Mouse (Mus musculus): Measurements from ENCODE around the gene Tnfsf9. TPM values are rescaled to one million over a fixed set of nuclear protein-coding genes. Genes with fewer than 3 reads are reported as not detected.

The Tnfsf9 gene
- 3.1 and 8.1 TPM in 2 replicates for total RNA-seq (2014; rRNA removed)
- polyA plus RNA-seq (2015; fragmentation: Nextera tagmentation; extraction: Ambion mirVana) = 4.3 and 4.7 TPM in 2 replicates

DNA sequence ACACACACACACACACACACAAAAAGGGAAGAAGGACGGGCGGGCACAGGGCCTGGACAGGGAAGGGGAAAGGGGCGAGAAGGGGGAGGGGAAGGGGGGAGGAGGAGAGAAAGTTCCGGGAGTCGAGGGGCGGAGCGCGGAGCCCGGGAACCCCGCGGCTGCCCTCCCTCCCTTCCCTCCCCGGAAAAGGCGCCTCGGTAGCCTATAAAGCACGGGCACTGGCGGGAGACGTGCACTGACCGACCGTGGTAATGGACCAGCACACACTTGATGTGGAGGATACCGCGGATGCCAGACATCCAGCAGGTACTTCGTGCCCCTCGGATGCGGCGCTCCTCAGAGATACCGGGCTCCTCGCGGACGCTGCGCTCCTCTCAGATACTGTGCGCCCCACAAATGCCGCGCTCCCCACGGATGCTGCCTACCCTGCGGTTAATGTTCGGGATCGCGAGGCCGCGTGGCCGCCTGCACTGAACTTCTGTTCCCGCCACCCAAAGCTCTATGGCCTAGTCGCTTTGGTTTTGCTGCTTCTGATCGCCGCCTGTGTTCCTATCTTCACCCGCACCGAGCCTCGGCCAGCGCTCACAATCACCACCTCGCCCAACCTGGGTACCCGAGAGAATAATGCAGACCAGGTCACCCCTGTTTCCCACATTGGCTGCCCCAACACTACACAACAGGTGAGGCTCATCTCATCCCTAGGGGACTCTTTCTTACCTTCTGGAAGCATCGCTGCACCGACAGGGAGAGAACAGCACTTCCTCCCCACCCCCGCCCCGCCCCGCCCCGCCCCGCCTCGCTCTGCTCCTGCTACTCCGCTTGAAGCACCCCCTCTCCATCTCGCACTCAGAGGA, at the start of gene Tnfsf9:
TSS of gene Tnfsf9 (plus strand) at position 145 of the 854 bp plus-strand sequence.
- Histone ChIP-seq H3K9ac (replicated peaks; ENCODE audit: low read length) (peak within 1 kb of the TSS; percentile 54), H3K4me3 (ENCODE audit: low read length) (peak within 1 kb of the TSS; percentile 69), H3K27ac (peak within 1 kb of the TSS; percentile 11; the same call in 1 of the 2 replicates), H3K4me1 (ENCODE audit: insufficient read depth, low read length) (0 out of 2 replicates have a peak, but pooled peaks cover 4% of the 10 kb centered on the region), H3K27me3 (ENCODE audit: insufficient read depth, low read length) (no peaks in the 10 kb centered on the region), H3K9me3 (ENCODE audit: low read length) (no peaks in the 10 kb centered on the region), H3K36me3 (ENCODE audit: insufficient read depth, low read length) (no peaks in the 10 kb centered on the region), H3K4me2 (ENCODE audit: low read depth, low read length) (peak within 1 kb of the TSS; percentile 76)
- TF ChIP-seq CTCF (IDR thresholded peaks at IDR 0.05; ENCODE audit: low read depth) = no peak
- DNase-seq (ENCODE audit: low spot score) = peak; percentile 64
- 1% methylated on average over 53 of the region's 61 CpGs for WGBS
- ATAC-seq = peak; percentile 82

DNA sequence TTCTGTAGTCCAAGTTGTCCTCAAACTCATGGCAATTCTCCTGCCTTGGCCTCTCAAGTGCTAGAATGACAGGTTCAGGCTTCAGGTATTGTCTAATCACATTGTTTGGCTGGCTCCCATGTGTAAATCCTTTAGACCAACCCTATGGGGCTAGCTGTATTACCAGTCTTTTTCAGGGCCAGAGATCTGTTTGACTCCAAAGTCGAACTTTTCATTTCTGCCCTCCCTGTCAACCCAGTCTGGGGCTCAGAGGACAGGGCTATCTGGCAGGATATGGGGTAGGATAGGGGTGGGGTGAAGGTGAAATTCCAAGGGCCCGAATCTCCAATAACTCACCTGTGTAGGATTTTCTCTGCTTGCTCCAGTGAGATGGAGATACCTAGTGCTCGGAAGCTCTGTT, 48.9 kb upstream of the Tnfsf9 start:
- Histone ChIP-seq H3K4me3 (ENCODE audit: low read length) (no peak overlapping the region), H3K36me3 (ENCODE audit: insufficient read depth, low read length) (peaks cover 25% of the 10 kb centered on the region; the same call in 1 of the 2 replicates), H3K9me3 (ENCODE audit: low read length) (no peaks in the 10 kb centered on the region), H3K27ac (no peak overlapping the region), H3K27me3 (ENCODE audit: insufficient read depth, low read length) (no peaks in the 10 kb centered on the region), H3K9ac (replicated peaks; ENCODE audit: low read length) (no peak overlapping the region), H3K4me2 (ENCODE audit: low read depth, low read length) (no peak overlapping the region), H3K4me1 (ENCODE audit: insufficient read depth, low read length) (0 out of 2 replicates have a peak, but pooled peaks cover 3% of the 10 kb centered on the region)
- ATAC-seq (no peak), DNase-seq (ENCODE audit: low spot score) (no peak)
- no peak for TF ChIP-seq CTCF (IDR thresholded peaks at IDR 0.05; ENCODE audit: low read depth)
- WGBS = 85% methylated on average over 3 of the region's 3 CpGs

DNA sequence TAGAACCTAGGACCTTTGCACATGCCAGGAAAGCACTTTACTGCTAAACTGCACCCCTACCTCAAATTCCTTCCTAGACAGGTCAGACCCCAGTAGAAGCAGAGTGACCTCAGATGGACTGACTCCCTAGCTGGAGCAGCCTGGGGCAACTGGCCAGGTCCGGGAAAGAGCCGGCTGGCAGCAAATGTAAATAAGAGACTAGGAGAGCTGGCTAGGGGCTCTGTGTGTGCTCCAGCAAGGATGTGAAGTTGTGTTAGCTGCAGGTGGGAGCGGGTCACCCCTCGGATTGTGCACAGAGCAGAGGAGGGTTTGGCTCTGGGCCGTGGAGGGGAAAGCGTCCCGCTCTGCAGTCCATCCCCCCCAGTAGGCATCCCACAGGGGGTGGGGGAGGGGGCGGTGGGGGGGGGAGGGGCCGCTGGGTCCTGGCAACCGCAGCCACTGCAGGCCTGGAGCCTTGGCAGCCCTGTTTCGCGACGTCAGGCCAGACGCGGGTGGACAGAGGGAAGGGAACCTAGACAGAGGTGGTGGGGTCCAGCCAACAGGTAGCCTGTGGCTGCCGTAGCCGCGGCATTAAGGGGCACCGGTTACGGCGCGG, 46.1 kb upstream of the Tnfsf9 start, which contains the start of gene Crb3:
TSS of gene Crb3 (plus strand) at position 215 of the 595 bp plus-strand sequence.
- no peak for TF ChIP-seq CTCF (IDR thresholded peaks at IDR 0.05; ENCODE audit: low read depth)
- peaks cover 11% of the 10 kb centered on the region; the same call in 1 of the 2 replicates for H3K36me3 ChIP-seq (ENCODE audit: insufficient read depth, low read length)
- DNase-seq (ENCODE audit: low spot score) (peak; percentile 40), ATAC-seq (peak; percentile 4; the same call in 1 of the 2 replicates)
- H3K4me2 ChIP-seq (ENCODE audit: low read depth, low read length) = peak within 1 kb of the TSS; percentile 66
- peak within 1 kb of the TSS; percentile 91 for H3K4me3 ChIP-seq (ENCODE audit: low read length)
- 0% methylated on average over 12 of the region's 22 CpGs for WGBS
- H3K4me1 ChIP-seq (ENCODE audit: insufficient read depth, low read length) = peaks cover 8% of the 10 kb centered on the region; the same call in 1 of the 2 replicates
- H3K9ac ChIP-seq (replicated peaks; ENCODE audit: low read length) = peak within 1 kb of the TSS; percentile 85
- H3K9me3 ChIP-seq (ENCODE audit: low read length) = no peaks in the 10 kb centered on the region
- H3K27ac ChIP-seq = peak within 1 kb of the TSS; percentile 87
- H3K27me3 ChIP-seq (ENCODE audit: insufficient read depth, low read length) = peaks cover 12% of the 10 kb centered on the region

DNA sequence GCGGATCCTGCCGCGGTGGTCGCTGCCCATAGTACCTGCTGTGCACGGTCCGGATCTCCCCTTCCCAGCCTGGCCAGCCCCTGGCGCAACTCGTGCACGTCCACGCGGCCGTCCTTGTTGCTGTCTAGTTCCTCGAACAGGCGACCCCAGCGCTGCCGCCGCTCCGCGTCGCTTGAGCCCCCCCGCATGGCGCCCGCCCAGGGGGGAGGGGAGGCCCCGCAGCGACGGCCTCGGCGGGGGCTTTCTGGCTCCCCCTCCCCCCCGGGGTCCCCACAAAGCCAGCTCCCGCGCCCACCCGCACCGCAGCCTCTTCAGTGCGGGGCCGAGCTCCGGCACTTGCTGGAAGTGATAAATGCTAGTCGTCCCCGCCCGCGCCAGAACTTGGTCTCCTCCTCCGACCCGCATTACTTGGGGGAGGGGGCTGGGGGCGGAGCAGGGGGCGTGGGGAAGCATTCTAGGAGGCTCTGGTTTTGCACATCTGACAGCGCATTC, 45.6 kb upstream of the Tnfsf9 start, which contains the start of gene Slc25a23:
TSS of gene Slc25a23 (minus strand) at position 378 of the 492 bp plus-strand sequence.
- no peak for TF ChIP-seq CTCF (IDR thresholded peaks at IDR 0.05; ENCODE audit: low read depth)
- Histone ChIP-seq H3K4me1 (ENCODE audit: insufficient read depth, low read length) (peaks cover 8% of the 10 kb centered on the region; the same call in 1 of the 2 replicates), H3K36me3 (ENCODE audit: insufficient read depth, low read length) (peaks cover 7% of the 10 kb centered on the region; the same call in 1 of the 2 replicates), H3K4me2 (ENCODE audit: low read depth, low read length) (peak within 1 kb of the TSS; percentile 66), H3K9me3 (ENCODE audit: low read length) (no peaks in the 10 kb centered on the region), H3K9ac (replicated peaks; ENCODE audit: low read length) (peak within 1 kb of the TSS; percentile 85), H3K27ac (peak within 1 kb of the TSS; percentile 87), H3K27me3 (ENCODE audit: insufficient read depth, low read length) (peaks cover 12% of the 10 kb centered on the region), H3K4me3 (ENCODE audit: low read length) (peak within 1 kb of the TSS; percentile 91)
- 3% methylated on average over 42 of the region's 45 CpGs for WGBS
- ATAC-seq (peak; percentile 76), DNase-seq (ENCODE audit: low spot score) (peak; percentile 93)

DNA sequence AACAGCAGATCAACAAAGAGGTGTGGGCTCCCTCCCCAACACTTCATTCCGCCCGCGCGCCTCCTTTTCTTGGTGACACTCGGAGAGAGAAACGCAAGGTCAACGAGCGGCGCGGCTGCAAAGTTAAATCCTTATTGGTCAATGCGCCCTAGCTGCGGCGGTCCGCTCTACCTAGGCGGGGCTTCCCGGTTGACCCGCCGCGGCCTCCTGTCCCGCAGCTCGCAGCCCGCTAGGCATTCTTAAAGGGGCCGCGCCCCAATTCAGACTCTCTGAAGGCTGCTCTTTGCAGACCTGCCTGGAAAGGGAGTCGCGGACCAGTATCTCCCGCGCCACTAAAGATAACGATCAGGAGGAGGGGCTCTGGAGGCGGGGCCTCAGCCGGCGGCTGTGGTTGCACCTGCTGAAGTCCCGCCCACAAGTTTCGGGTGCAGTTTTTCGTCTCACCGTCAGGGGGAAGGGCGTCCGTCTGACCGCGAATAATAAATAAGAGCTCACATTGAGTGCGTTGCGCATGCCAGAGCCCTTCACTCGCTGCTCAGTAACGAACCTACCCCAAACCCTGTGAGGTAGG, 44.8 kb upstream of the Tnfsf9 start:
- Histone ChIP-seq H3K9ac (replicated peaks; ENCODE audit: low read length) (peak overlapping the region; percentile 85; the same call in 1 of the 2 replicates), H3K4me1 (ENCODE audit: insufficient read depth, low read length) (peaks cover 8% of the 10 kb centered on the region; the same call in 1 of the 2 replicates), H3K9me3 (ENCODE audit: low read length) (no peaks in the 10 kb centered on the region), H3K4me2 (ENCODE audit: low read depth, low read length) (peak overlapping the region; percentile 66), H3K27ac (peak overlapping the region; percentile 87), H3K4me3 (ENCODE audit: low read length) (peak overlapping the region; percentile 91), H3K36me3 (ENCODE audit: insufficient read depth, low read length) (peaks cover 7% of the 10 kb centered on the region; the same call in 1 of the 2 replicates), H3K27me3 (ENCODE audit: insufficient read depth, low read length) (peaks cover 12% of the 10 kb centered on the region)
- ATAC-seq (peak; percentile 94), DNase-seq (ENCODE audit: low spot score) (peak; percentile 99)
- under 1% methylated on average over 44 of the region's 44 CpGs for WGBS
- peak; percentile 84 for TF ChIP-seq CTCF (IDR thresholded peaks at IDR 0.05; ENCODE audit: low read depth)

DNA sequence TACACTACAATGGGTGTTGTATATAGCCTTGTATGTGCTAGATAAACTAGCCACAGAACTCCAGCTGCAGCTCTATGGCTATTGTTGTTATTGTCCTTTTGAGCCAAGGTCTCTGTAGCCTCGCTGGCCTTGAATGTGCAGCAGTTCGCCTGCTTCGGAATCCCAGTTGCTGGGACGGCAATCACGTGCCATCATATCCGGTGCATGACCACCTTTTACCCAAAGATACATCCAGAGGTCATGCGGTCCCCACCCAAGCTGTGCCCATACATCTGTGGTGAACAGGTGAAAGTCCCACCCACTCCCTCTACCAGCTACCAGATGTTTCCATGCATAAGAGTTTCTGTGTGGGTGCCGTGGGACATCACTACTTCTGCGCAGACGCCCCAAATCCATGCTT, 44.1 kb upstream of the Tnfsf9 start:
- H3K9ac ChIP-seq (replicated peaks; ENCODE audit: low read length) = no peak overlapping the region
- no peak overlapping the region for H3K27ac ChIP-seq
- 42% methylated on average over 10 of the region's 10 CpGs for WGBS

More for the DNA sequence above, 44.1 kb upstream of the Tnfsf9 start:
- H3K9me3 ChIP-seq (ENCODE audit: low read length) = no peaks in the 10 kb centered on the region
- H3K4me2 ChIP-seq (ENCODE audit: low read depth, low read length) = peak overlapping the region; percentile 66
- TF ChIP-seq CTCF (IDR thresholded peaks at IDR 0.05; ENCODE audit: low read depth) = no peak
- peaks cover 8% of the 10 kb centered on the region; the same call in 1 of the 2 replicates for H3K4me1 ChIP-seq (ENCODE audit: insufficient read depth, low read length)
- no peak for DNase-seq (ENCODE audit: low spot score)
- peak overlapping the region; percentile 91 for H3K4me3 ChIP-seq (ENCODE audit: low read length)
- H3K27me3 ChIP-seq (ENCODE audit: insufficient read depth, low read length) = peaks cover 12% of the 10 kb centered on the region
- no peak for ATAC-seq
- peaks cover 5% of the 10 kb centered on the region; the same call in 1 of the 2 replicates for H3K36me3 ChIP-seq (ENCODE audit: insufficient read depth, low read length)
